Comparison of ENCODE assay signal across 10 mouse cellular contexts in the genomic region with DNA sequence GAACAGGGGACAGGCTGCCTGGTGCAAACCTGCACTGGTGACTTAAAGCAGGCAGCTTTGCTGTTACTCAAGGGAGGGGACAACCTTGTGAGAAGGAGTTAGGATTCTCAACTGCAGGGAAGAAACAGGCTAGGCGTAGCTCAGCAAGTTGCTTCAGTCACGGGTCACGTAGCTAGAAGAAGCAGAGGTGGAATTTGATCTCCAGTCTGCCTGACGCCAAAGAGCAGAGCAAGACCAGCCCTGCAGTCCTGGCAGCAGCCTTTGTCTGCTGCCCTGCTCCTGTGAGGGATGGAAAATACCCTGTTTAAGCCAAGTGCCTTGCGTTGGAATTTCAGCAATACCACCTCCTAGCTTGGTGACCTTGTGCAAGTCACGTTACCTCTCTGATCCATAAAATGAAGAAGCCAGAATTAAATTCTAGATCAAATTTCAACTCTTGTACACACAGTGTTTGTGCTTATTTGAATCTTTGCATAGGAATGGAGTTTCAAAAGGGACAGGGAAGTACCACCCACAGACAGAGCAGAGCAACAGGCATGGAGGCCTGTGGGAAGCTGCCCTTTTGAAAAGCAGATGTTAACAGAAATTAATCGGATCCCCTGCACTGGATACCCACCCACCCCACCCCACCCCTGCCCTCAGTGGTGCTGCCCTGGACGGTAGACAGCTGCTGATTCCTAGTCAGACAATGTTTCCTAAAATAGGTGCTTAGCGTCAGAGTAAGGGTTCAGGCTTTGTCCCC.
DNase-seq lines count a peak whose midpoint lies in the region; ATAC-seq and TF ChIP-seq lines count a peak whose summit lies in the region.
"Had no signal": no experiment of that assay in that cellular context is flagged by ENCODE, and none has a peak within 500 bp of the region (broad histone marks: within the 10 kb centered on the region; RNA-seq: fewer than 3 reads in every experiment).

No protein-coding gene starts in this region.

- H3K36me3 ChIP-seq in heart, embryonic 16.5 days (ENCODE audit: control insufficient read depth, insufficient read depth), result no peaks in the 10 kb centered on the region
- no peaks in the 10 kb centered on the region for H3K36me3 ChIP-seq in heart, embryonic 11.5 days (ENCODE audit: control insufficient read depth, insufficient read depth, low read length)
- H3K36me3 ChIP-seq in limb, embryonic 14.5 days (ENCODE audit: control insufficient read depth, insufficient read depth, low read length), result no peaks in the 10 kb centered on the region
- H3K36me3 ChIP-seq: heart, embryonic 15.5 days had no signal

- TF ChIP-seq POLR2A in limb, embryonic 14.5 days (IDR thresholded peaks at IDR 0.05; ENCODE audit: borderline replicate concordance, extremely low read depth, insufficient read depth, insufficient read length), result no peak

- no peak overlapping the region for H3K4me3 ChIP-seq in heart, embryonic 16.5 days (ENCODE audit: low read length)
- H3K4me3 ChIP-seq in heart, embryonic 11.5 days (ENCODE audit: low read depth, low read length), result no peak overlapping the region
- H3K4me3 ChIP-seq in limb, embryonic 14.5 days (replicated peaks; ENCODE audit: low read length), result no peak overlapping the region
- H3K4me3 ChIP-seq: heart, embryonic 15.5 days had no signal

- no peaks in the 10 kb centered on the region for H3K27me3 ChIP-seq in heart, embryonic 16.5 days (ENCODE audit: control insufficient read depth, insufficient read depth, low read length)
- no peaks in the 10 kb centered on the region for H3K27me3 ChIP-seq in heart, embryonic 11.5 days (ENCODE audit: control insufficient read depth, insufficient read depth, low read length)
- no peaks in the 10 kb centered on the region for H3K27me3 ChIP-seq in limb, embryonic 14.5 days (ENCODE audit: control insufficient read depth, insufficient read depth, low read length)
- H3K27me3 ChIP-seq: heart, embryonic 15.5 days had no signal

- no peak overlapping the region for H3K9ac ChIP-seq in heart, embryonic 16.5 days (ENCODE audit: low read length)
- no peak overlapping the region for H3K9ac ChIP-seq in heart, embryonic 11.5 days (ENCODE audit: low read depth, low read length)
- no peak overlapping the region for H3K9ac ChIP-seq in limb, embryonic 14.5 days (ENCODE audit: low read depth, low read length, severe bottlenecking)
- H3K9ac ChIP-seq: heart, embryonic 15.5 days had no signal

- no peak overlapping the region for H3K4me2 ChIP-seq in heart, embryonic 16.5 days (ENCODE audit: low read depth, low read length)
- no peak overlapping the region for H3K4me2 ChIP-seq in heart, embryonic 11.5 days
- no peak overlapping the region for H3K4me2 ChIP-seq in limb, embryonic 14.5 days (replicated peaks; ENCODE audit: low read depth, low read length, severe bottlenecking)
- H3K4me2 ChIP-seq: heart, embryonic 15.5 days had no signal

- 44% methylated on average over 9 of the region's 9 CpGs for WGBS in heart, embryonic 16.5 days
- WGBS in heart, embryonic 11.5 days (ENCODE audit: insufficient replicate concordance), result 30% methylated on average over 9 of the region's 9 CpGs
- 40% methylated on average over 9 of the region's 9 CpGs for WGBS in limb, embryonic 14.5 days

- H3K27ac ChIP-seq in heart, embryonic 16.5 days (ENCODE audit: low read length), result no peak overlapping the region
- no peak overlapping the region for H3K27ac ChIP-seq in heart, embryonic 11.5 days (ENCODE audit: low read depth, low read length)
- H3K27ac ChIP-seq in limb, embryonic 14.5 days (replicated peaks; ENCODE audit: low read depth, low read length), result no peak overlapping the region
- H3K27ac ChIP-seq: heart, embryonic 15.5 days had no signal

- H3K4me1 ChIP-seq in heart, embryonic 16.5 days (ENCODE audit: control insufficient read depth, insufficient read depth, low read length), result no peaks in the 10 kb centered on the region
- H3K4me1 ChIP-seq in heart, embryonic 11.5 days (ENCODE audit: control insufficient read depth, insufficient read depth, low read length), result peaks cover 3% of the 10 kb centered on the region; the same call in 1 of the 2 replicates
- no peaks in the 10 kb centered on the region; the same call in 1 of the 2 replicates for H3K4me1 ChIP-seq in limb, embryonic 14.5 days (ENCODE audit: control insufficient read depth, insufficient read depth, low read length)

- 0 out of 2 replicates have a peak, but pooled peaks have one; percentile 32 for ATAC-seq in heart, embryonic 16.5 days (replicated peaks; ENCODE audit: extremely low read depth, insufficient read depth, low FRiP score)
- ATAC-seq in heart, embryonic 11.5 days (replicated peaks; ENCODE audit: insufficient number of reproducible peaks, low FRiP score, low TSS enrichment), result no peak
- 0 out of 2 replicates have a peak, but pooled peaks have one; percentile 55 for ATAC-seq in limb, embryonic 14.5 days (ENCODE audit: low FRiP score, low read depth)

- DNase-seq in embryo, embryonic 9.5 days (ENCODE audit: extremely low spot score), result peak; percentile 43
- DNase-seq in kidney, adult 18-20 months, result peak; percentile 49
- peak; percentile 22 for DNase-seq in limb, embryonic 14.5 days (ENCODE audit: low spot score)
- DNase-seq in adrenal gland, postnatal 10 days, result no peak
- no peak for DNase-seq in layer of hippocampus, postnatal 10 days (ENCODE audit: low spot score in 2 of 2)
- DNase-seq in right cerebral cortex, postnatal 10 days (ENCODE audit: low spot score in 2 of 2), result no peak
- DNase-seq: lung, adult 18-20 months had no signal

- peaks cover 5% of the 10 kb centered on the region; the same call in 1 of the 2 replicates for H3K9me3 ChIP-seq in heart, embryonic 16.5 days (replicated peaks; ENCODE audit: control insufficient read depth, low read length)
- H3K9me3 ChIP-seq in heart, embryonic 11.5 days (replicated peaks; ENCODE audit: control insufficient read depth, low read length), result peaks cover 4% of the 10 kb centered on the region; the same call in 1 of the 2 replicates
- no peaks in the 10 kb centered on the region; the same call in 1 of the 2 replicates for H3K9me3 ChIP-seq in limb, embryonic 14.5 days (ENCODE audit: control insufficient read depth, low read length)

Comparison
In these comparisons a context has a peak if more than half of its experiments do, and no peak if none do; other contexts are left out.
1. DNase-seq: peak in embryo, embryonic 9.5 days (single experiment), kidney, adult 18-20 months (single experiment) and limb, embryonic 14.5 days (single experiment); none in adrenal gland, postnatal 10 days (single experiment), layer of hippocampus, postnatal 10 days (0 of 2) and right cerebral cortex, postnatal 10 days (0 of 2).